Mouse (Mus musculus): ENCODE results near the gene Mrps34.

GRCm38 (mm10) chr17:24886932-24887271 is 8.0 kb upstream of the Mrps34 start:
- TF ChIP-seq CTCF (IDR thresholded peaks at IDR 0.05; ENCODE audit: low read depth) (no peak), EP300 (optimal IDR thresholded peaks at IDR 0.05) (no peak)

Data from stomach, postnatal 0 days (tissue).